Mouse (Mus musculus) forebrain, embryonic 14.5 days (tissue): ENCODE data around the gene Kcnk1. TPM values are rescaled to one million over a fixed set of nuclear protein-coding genes. Genes with fewer than 3 reads are reported as not detected.

Experiments used
- ATAC-seq: fragments of 200-750 bp; cut with Nextera tagmentation; 2 replicates; pipeline ENCODE4 v1.8.0; 2017; ENCODE audit warnings: mild to moderate bottlenecking, moderate library complexity
- DNase-seq: peaks from one replicate; pipeline ENCODE4 v3.0.0-alpha.2; 2015; ENCODE audit warnings: low spot score
- H3K27ac ChIP-seq: fragments of 300-500 bp; sonication (generic); 2 replicates; pipeline ENCODE4 v1.5.1; 2014; ENCODE audit warnings: low read depth, mild to moderate bottlenecking, control low read depth, low read length, moderate library complexity
- H3K27me3 ChIP-seq: fragments of 300-500 bp; sonication (generic); replicated peaks from 2 replicates; pipeline ENCODE4 v1.6.1; 2014; ENCODE audit warnings: low read length, control low read depth, mixed read lengths; ENCODE audit not compliant: control insufficient read depth, insufficient read depth
- H3K36me3 ChIP-seq: fragments of 300-500 bp; sonication (generic); 2 replicates; pipeline ENCODE4 v1.6.1; 2014; ENCODE audit warnings: low read length, control low read depth; ENCODE audit not compliant: control insufficient read depth, insufficient read depth
- H3K4me1 ChIP-seq: fragments of 300-500 bp; sonication (generic); 2 replicates; pipeline ENCODE4 v1.6.1; 2014; ENCODE audit warnings: antibody characterized with exemption, low read length, control low read depth; ENCODE audit not compliant: control insufficient read depth, insufficient read depth
- H3K4me2 ChIP-seq: fragments of 300-500 bp; sonication (generic); 2 replicates; pipeline ENCODE4 v1.6.1; 2014; ENCODE audit warnings: mild to moderate bottlenecking, control low read depth, low read length
- H3K4me3 ChIP-seq: fragments of 300-500 bp; sonication (generic); 2 replicates; pipeline ENCODE4 v1.5.1; 2014; ENCODE audit warnings: low read depth, low read length, control low read depth
- H3K9ac ChIP-seq: fragments of 300-500 bp; sonication (generic); 2 replicates; pipeline ENCODE4 v1.6.1; 2014; ENCODE audit warnings: mild to moderate bottlenecking, low read length, control low read depth, moderate library complexity
- H3K9me3 ChIP-seq: fragments of 300-500 bp; sonication (generic); replicated peaks from 2 replicates; pipeline ENCODE4 v1.6.1; 2016; ENCODE audit warnings: low read length, control low read depth, mixed read lengths; ENCODE audit not compliant: control insufficient read depth
- WGBS: fragments of 180-500 bp; shearing (Covaris S2); extraction: QIAGEN DNeasy Blood & Tissue Kit; methylation state at CpG from one replicate; pipeline ENCODE4 v1.1.7; 2014; 5-methylcytosine and 5-hydroxymethylcytosine counted together
- polyA plus RNA-seq: library from polyadenylated mRNA; unstranded; fragments of >200 nt; fragmentation: Nextera tagmentation; extraction: Ambion mirVana; gene quantifications from 2 replicates; pipeline ENCODE4 v1.2.1, GENCODE M21; 2014

Kcnk1 gene
- polyA plus RNA-seq, 1 experiment from 2014 or later = 11.9 TPM

DNA sequence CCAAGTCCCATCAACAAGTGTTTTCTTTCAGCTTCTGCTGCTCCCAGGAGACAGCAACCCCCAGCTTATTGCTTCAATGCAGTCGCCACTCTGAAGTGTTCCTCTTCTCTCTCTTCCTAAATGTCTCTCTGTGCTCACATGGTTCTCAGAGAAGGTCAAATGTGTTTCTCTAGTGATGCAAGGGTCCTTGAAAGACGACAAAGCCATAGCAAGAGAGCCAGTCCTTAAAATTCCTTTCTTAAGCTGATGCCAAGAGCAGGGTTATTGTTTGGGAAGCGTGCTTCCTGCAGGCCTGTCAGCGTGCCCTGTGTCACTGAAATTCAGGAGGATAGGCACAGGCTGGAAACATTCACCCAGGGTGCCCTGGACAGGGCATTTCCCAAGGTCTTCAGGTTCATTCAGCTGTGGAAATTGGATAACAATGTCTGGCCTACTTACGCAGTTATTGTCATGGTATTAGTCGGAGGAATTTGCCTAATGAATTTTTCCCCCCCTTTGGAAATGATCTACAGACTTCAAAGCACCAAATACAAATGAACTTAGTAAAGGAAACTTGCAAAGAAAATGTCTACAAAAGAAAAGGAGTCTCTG is 7.9 kb upstream of the Kcnk1 start:
- WGBS = 8% methylated on average over 6 of the region's 6 CpGs
- Histone ChIP-seq H3K4me1 (no peaks in the 10 kb centered on the region), H3K9ac (no peak overlapping the region), H3K4me2 (no peak overlapping the region), H3K4me3 (no peak overlapping the region), H3K27ac (no peak overlapping the region), H3K36me3 (no peaks in the 10 kb centered on the region), H3K27me3 (no peaks in the 10 kb centered on the region), H3K9me3 (no peaks in the 10 kb centered on the region)
- no peak for DNase-seq
- no peak for ATAC-seq

DNA sequence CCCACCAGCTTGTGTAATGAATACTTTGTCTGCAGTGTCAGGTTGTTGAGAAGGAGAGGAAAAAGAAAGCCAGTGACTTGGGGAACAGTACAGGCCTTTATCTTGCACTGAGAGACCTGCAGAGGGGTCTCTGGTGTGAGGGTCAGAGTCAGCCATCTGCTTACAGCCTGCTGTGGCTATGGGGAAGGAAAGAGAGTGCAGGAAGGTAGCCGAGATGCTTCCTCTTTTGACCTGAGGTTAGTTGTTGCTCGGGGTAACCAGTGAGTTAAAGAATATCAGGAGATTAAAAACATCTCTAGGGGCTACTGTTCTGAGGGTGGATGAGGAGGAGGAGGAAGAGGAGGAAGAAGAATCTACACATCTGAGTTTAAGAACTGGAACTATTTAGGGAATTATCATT is 7.0 kb upstream of the Kcnk1 start:
- Histone ChIP-seq H3K27me3 (no peaks in the 10 kb centered on the region; the same call in 1 of the 2 replicates), H3K9me3 (no peaks in the 10 kb centered on the region), H3K4me1 (no peaks in the 10 kb centered on the region), H3K36me3 (no peaks in the 10 kb centered on the region), H3K9ac (no peak overlapping the region), H3K27ac (no peak overlapping the region), H3K4me2 (no peak overlapping the region), H3K4me3 (no peak overlapping the region)
- no peak for ATAC-seq
- WGBS = 51% methylated on average over 2 of the region's 2 CpGs
- no peak for DNase-seq

DNA sequence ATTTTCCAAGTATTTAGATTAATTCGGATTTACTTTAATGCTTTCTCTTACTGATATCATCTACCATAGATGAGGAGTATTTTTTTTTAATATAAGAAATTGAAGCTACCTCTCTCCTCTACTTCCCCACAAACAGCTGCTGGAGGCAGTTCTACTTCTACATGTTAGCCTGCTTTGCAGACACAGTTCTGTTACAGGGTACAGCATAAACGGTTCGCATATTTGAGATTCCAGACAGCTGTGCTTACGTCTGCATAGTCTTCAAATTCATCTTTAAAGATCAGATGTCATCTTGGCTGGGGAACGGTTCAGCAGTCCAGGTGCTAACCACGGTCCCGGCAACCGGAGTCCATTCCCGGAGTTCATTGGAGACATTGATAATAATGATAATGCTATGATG is 1.3 kb upstream of the Kcnk1 start:
- Histone ChIP-seq H3K36me3 (no peaks in the 10 kb centered on the region), H3K9me3 (no peaks in the 10 kb centered on the region), H3K4me1 (peaks cover 5% of the 10 kb centered on the region), H3K9ac (no peak overlapping the region), H3K27ac (no peak overlapping the region), H3K4me3 (no peak overlapping the region), H3K27me3 (peaks cover 26% of the 10 kb centered on the region), H3K4me2 (no peak overlapping the region)
- no peak for ATAC-seq
- WGBS = 84% methylated on average over 9 of the region's 9 CpGs
- DNase-seq = no peak

DNA sequence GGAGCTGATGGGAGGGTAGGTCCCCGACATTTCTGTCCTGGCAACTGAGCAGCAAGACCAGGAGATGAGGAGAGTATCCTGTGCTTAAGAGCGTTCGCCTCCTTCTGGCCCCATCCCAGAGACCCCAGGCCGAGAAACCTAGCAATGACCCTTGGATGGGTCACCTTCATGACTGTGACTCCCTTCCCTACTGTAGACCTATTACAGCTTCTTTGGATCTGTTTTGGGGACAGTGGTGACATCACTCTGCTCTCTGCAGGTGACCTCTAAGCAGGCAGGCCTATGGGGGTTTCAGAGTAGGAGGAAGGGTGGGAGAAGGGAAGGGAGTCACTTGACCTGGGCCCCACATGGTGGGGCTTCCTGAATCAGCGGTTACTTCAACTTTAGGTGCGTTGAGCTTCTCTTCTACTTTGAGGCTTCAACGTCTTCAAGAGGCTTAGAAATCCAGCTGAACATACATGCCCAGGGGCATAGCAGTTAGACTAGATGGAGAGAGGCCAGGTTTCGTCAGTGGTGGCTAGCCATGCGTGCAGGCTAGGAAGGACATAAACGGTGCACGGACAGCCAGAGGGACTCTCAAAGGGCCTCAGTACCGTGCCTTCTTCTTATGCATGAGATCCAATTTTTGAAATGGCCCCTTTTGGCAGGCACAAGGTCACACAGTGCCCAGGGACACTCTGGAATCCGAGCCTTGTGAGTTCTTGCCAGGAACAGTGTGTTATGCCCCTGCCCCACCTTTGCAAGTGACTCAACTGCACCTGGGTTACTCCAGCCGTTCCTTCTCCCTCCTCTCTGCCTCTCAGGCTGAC is 1.3 kb downstream of the Kcnk1 start:
- ATAC-seq = no peak
- no peaks in the 10 kb centered on the region for H3K36me3 ChIP-seq
- peak overlapping the region; percentile 52 for H3K4me3 ChIP-seq
- H3K4me1 ChIP-seq = peaks cover 5% of the 10 kb centered on the region
- H3K4me2 ChIP-seq = peak overlapping the region; percentile 87
- 12% methylated on average over 14 of the region's 14 CpGs for WGBS
- H3K27me3 ChIP-seq = peaks cover 26% of the 10 kb centered on the region
- H3K27ac ChIP-seq = 0 out of 2 replicates have a peak overlapping the region, but pooled peaks have one; percentile 60
- no peak for DNase-seq
- H3K9ac ChIP-seq = peak overlapping the region; percentile 67
- no peaks in the 10 kb centered on the region for H3K9me3 ChIP-seq

DNA sequence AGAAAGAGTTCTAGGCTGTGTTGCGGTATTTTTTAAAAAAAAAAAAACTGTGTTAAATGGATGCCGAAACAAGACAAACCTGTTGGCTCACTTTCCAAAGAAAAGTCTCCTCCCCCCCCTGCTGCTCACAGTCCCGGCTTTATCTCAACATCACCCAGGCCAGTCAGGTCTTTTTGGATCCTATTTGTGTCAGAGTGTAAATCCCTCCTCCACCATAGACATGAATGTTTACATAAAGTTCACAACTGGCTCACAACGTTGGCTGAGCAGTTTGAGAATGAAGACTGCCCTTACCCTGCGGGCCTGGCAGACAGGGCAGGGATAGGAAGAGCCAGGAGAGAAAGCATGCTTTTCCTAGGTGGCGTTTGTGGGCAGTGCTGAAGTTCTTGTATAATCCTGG is 2.0 kb downstream of the Kcnk1 start:
- H3K4me1 ChIP-seq = peaks cover 5% of the 10 kb centered on the region
- H3K36me3 ChIP-seq = no peaks in the 10 kb centered on the region
- peak overlapping the region; percentile 87; the same call in 1 of the 2 replicates for H3K4me2 ChIP-seq
- no peak overlapping the region for H3K9ac ChIP-seq
- 34% methylated on average over 6 of the region's 6 CpGs for WGBS
- H3K9me3 ChIP-seq = no peaks in the 10 kb centered on the region
- DNase-seq (no peak), ATAC-seq (no peak)
- H3K4me3 ChIP-seq = no peak overlapping the region
- H3K27me3 ChIP-seq = peaks cover 26% of the 10 kb centered on the region
- no peak overlapping the region for H3K27ac ChIP-seq

DNA sequence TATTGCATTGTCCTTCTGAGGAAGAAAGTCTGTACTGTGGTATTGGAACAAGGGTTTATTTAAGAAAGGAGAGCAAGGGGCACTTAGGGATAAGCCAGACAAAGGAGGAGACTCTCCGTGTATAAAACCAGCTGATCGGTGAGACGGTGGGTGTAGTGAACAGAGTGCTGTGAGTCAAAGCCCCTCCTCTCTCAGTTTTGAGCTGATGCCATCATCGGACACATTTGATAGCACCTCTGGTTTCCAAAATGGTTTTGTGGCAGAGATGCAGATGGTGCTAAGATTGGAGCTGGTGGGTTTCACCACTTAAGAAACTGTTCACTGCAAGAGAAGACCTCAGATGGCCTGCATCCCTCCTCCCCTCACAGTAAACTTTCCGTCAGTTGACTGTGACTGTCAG is 2.6 kb downstream of the Kcnk1 start:
- no peak for ATAC-seq
- Histone ChIP-seq H3K27ac (no peak overlapping the region), H3K9me3 (no peaks in the 10 kb centered on the region), H3K4me3 (no peak overlapping the region), H3K4me2 (peak overlapping the region; percentile 4; the same call in 1 of the 2 replicates), H3K9ac (no peak overlapping the region), H3K36me3 (no peaks in the 10 kb centered on the region), H3K27me3 (peaks cover 26% of the 10 kb centered on the region), H3K4me1 (peaks cover 5% of the 10 kb centered on the region)
- DNase-seq = no peak
- 57% methylated on average over 5 of the region's 5 CpGs for WGBS

DNA sequence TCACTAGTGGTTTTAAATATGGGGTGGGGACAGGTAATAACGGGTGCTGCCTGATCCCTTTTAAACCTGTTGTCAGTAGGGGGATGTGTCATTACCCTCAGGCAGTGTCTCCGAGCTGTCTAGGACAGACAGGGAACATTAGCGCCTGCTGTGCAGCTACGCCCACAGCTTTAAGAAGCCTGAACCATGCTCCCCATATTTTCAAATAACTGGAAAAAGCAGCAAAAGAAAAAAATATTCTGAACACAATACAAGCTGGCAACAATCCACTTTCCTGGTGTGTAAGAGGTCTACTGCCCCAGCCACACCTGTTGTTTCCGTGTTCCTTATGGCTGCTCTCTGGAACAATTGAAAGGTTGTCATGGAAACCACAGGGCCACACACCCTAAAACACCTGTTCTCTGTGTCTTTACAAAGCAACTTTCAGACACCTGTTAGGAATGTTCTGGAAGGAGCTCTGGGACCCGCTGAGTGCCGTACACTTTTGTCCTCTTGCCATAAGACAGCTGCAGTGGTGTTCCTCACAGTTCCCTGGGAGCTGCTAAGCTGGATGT is 4.9 kb downstream of the Kcnk1 start:
- H3K9ac ChIP-seq = no peak overlapping the region
- peaks cover 5% of the 10 kb centered on the region for H3K4me1 ChIP-seq
- H3K36me3 ChIP-seq = no peaks in the 10 kb centered on the region
- no peak overlapping the region for H3K4me3 ChIP-seq
- H3K27me3 ChIP-seq = peaks cover 16% of the 10 kb centered on the region
- ATAC-seq (no peak), DNase-seq (no peak)
- 70% methylated on average over 7 of the region's 7 CpGs for WGBS
- no peak overlapping the region for H3K27ac ChIP-seq
- no peak overlapping the region for H3K4me2 ChIP-seq
- H3K9me3 ChIP-seq = no peaks in the 10 kb centered on the region

DNA sequence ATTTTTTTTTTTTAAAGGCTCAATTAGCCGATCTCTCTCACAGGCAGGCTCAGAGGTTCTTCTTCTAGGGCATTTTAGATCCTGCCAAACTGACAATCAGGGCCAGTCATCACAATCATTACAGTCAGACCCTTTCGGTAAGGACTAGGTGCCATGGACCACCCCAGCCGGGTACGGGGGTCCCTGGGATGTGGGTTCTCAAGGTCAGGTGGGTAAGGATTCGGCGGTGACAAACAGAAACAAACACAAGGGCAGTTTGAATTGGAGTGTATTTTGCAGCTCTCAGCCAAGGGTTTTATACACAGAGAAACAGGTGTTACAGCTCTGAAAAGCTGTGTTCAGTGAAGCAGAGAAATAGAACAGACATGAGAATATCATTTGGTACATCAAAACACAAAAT is 8.6 kb downstream of the Kcnk1 start:
- DNase-seq (no peak), ATAC-seq (no peak)
- 89% methylated on average over 6 of the region's 6 CpGs for WGBS
- Histone ChIP-seq H3K4me2 (no peak overlapping the region), H3K27me3 (no peaks in the 10 kb centered on the region), H3K9ac (no peak overlapping the region), H3K27ac (no peak overlapping the region), H3K4me3 (no peak overlapping the region), H3K4me1 (no peaks in the 10 kb centered on the region), H3K36me3 (no peaks in the 10 kb centered on the region), H3K9me3 (no peaks in the 10 kb centered on the region)

DNA sequence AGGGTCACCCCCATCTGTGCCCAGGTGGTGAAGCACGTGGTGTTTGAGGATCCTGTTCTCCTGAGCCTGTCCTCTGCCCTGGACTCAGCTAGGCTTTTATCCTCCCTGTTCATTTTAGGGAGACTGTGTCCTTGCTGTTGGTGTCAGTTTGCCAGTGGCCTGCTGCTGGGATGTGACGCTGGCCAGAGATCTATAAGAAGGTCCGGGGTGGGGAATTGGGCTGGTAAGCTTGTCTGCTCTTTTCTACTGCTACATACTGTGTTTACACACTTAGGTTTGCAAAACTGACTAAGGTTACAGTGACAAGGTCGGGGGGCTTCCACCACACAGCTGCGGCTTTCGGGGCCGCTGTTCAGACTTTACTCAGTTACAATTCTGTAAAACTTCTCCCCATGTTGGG is 10.0 kb downstream of the Kcnk1 start:
- H3K27me3 ChIP-seq = no peaks in the 10 kb centered on the region
- no peak overlapping the region for H3K9ac ChIP-seq
- DNase-seq (no peak), ATAC-seq (no peak)
- 81% methylated on average over 7 of the region's 7 CpGs for WGBS
- no peaks in the 10 kb centered on the region for H3K36me3 ChIP-seq
- H3K9me3 ChIP-seq = no peaks in the 10 kb centered on the region
- H3K4me2 ChIP-seq = no peak overlapping the region
- H3K4me3 ChIP-seq = no peak overlapping the region
- H3K27ac ChIP-seq = no peak overlapping the region
- no peaks in the 10 kb centered on the region for H3K4me1 ChIP-seq
